In the genomic region with DNA sequence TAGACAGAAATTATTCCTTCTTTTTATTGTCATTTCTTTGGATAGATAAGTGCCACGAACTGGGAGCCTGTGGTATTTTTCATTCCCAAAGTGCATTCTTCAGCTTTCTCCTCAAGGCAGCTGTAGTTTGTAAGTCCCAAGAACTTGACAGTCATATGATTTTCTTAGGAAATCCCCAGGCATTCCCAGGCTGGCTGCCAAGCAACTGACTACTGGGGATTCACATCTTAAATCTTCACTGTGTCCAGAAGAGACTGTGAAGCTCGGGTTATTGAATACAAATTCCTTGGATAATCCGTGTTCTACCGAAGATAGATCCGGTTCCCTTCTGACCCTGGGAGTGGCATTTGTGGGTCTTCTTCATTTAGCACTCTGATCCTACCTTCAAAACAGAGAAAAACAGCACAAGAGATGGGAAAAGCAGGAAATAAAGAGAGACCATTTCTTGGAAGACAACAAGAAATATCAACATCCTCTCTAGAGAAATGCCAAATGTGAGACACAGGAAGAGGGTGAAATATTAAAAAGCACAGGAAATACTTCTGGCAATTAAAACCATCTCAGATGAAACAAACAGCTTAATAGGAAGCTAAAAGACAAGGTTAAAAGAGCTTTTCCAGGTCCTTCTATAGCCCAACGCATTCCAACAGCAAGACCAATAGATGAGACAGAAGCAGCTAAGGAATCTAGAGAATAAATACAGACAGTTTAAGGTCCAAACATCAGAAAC, we compare ENCODE assay signal across 8 mouse cellular contexts.
DNase-seq lines count a peak whose midpoint lies in the region; ATAC-seq lines count a peak whose summit lies in the region.

No protein-coding gene starts in this region.

- peaks cover 28% of the 10 kb centered on the region for H3K4me1 ChIP-seq in heart, embryonic 16.5 days (ENCODE audit: control insufficient read depth, insufficient read depth, low read length)
- peaks cover 25% of the 10 kb centered on the region for H3K4me1 ChIP-seq in lung, embryonic 15.5 days

- H3K9me3 ChIP-seq in heart, embryonic 16.5 days (replicated peaks; ENCODE audit: control insufficient read depth, low read length) = no peaks in the 10 kb centered on the region
- H3K9me3 ChIP-seq in lung, embryonic 15.5 days = no peaks in the 10 kb centered on the region

- no peak overlapping the region for H3K4me3 ChIP-seq in heart, embryonic 16.5 days (ENCODE audit: low read length)
- no peak overlapping the region for H3K4me3 ChIP-seq in lung, embryonic 15.5 days

- ATAC-seq in heart, embryonic 16.5 days (replicated peaks; ENCODE audit: extremely low read depth, insufficient read depth, low FRiP score) = peak; percentile 33; the same call in 1 of the 2 replicates
- ATAC-seq in lung, embryonic 15.5 days (ENCODE audit: borderline replicate concordance, extremely low read depth, low FRiP score, low TSS enrichment) = peak; percentile 84; the same call in 1 of the 2 replicates

- no peaks in the 10 kb centered on the region for H3K36me3 ChIP-seq in heart, embryonic 16.5 days (ENCODE audit: control insufficient read depth, insufficient read depth)
- H3K36me3 ChIP-seq in lung, embryonic 15.5 days = no peaks in the 10 kb centered on the region

- peak overlapping the region; percentile 10; the same call in 1 of the 2 replicates for H3K4me2 ChIP-seq in heart, embryonic 16.5 days (ENCODE audit: low read depth, low read length)
- peak overlapping the region; percentile 35 for H3K4me2 ChIP-seq in lung, embryonic 15.5 days

- WGBS in heart, embryonic 16.5 days = 55% methylated on average over 6 of the region's 6 CpGs
- 39% methylated on average over 6 of the region's 6 CpGs for WGBS in lung, embryonic 15.5 days

- H3K27me3 ChIP-seq in heart, embryonic 16.5 days (ENCODE audit: control insufficient read depth, insufficient read depth, low read length) = no peaks in the 10 kb centered on the region
- no peaks in the 10 kb centered on the region for H3K27me3 ChIP-seq in lung, embryonic 15.5 days

- H3K27ac ChIP-seq in heart, embryonic 16.5 days (ENCODE audit: low read length) = peak overlapping the region; percentile 74
- H3K27ac ChIP-seq in lung, embryonic 15.5 days = peak overlapping the region; percentile 82

- peak; percentile 10 to 33 for DNase-seq in left cerebral cortex, postnatal 25 days (ENCODE audit: low spot score in 2 of 2)
- no peak for DNase-seq in left cerebral cortex, adult 18-20 months (ENCODE audit: low spot score in 2 of 2)
- DNase-seq in adrenal gland, postnatal 14 days = peak; percentile 84
- DNase-seq in cerebellum, adult 11 months = no peak
- no peak for DNase-seq in frontal cortex, postnatal 14 days (ENCODE audit: low spot score in 2 of 2)
- DNase-seq in embryo, embryonic 10.5 days (ENCODE audit: low spot score) = no peak

- H3K9ac ChIP-seq in heart, embryonic 16.5 days (ENCODE audit: low read length) = no peak overlapping the region
- H3K9ac ChIP-seq in lung, embryonic 15.5 days = no peak overlapping the region

- intact Hi-C loops in left cerebral cortex, postnatal 25 days (cut with DNase I) = no loop called here

Comparison
In these comparisons a context has a peak if more than half of its experiments do, and no peak if none do; other contexts are left out.
1. DNase-seq: peak in left cerebral cortex, postnatal 25 days (2 of 2) and adrenal gland, postnatal 14 days (single experiment); none in left cerebral cortex, adult 18-20 months (0 of 2), cerebellum, adult 11 months (single experiment), frontal cortex, postnatal 14 days (0 of 2) and embryo, embryonic 10.5 days (single experiment).